Mouse (Mus musculus): Measurements from ENCODE around the gene Atg3.

Gene Atg3

DNA sequence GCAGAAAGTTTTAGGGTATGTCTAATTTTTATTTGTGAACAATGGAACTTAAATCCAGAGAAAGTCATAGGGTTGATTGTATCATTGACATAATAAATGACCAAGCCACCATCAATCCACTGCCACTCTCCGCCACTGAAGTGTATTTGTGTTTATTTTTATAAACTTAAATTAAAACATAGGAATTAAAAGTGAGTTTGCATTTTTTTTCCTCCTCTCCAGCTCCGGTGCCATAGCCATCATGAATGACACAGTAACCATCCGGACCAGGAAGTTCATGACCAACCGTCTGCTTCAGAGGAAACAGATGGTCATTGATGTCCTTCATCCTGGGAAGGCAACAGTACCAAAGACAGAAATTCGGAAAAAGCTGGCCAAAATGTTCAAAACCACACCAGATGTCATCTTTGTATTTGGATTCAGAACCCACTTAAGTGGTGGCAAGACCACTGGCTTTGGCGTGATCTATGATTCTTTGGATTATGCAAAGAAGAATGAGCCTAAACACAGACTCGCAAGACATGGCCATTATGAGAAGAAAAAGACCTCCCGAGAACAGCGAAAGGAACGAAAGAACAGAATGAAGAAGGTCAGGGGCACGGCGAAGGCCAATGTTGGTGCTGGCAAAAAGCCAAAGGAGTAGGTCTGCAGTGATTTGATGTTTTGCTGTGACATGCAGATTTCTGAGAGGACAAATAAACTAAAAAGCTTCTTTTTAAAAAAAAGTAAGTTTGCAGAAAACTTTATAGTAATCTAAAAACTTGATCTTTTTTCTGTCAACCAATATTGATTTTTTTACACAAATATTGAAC is 46.5 kb downstream of the Atg3 start:
- DNase-seq (ENCODE audit: low spot score) = no peak

DNA sequence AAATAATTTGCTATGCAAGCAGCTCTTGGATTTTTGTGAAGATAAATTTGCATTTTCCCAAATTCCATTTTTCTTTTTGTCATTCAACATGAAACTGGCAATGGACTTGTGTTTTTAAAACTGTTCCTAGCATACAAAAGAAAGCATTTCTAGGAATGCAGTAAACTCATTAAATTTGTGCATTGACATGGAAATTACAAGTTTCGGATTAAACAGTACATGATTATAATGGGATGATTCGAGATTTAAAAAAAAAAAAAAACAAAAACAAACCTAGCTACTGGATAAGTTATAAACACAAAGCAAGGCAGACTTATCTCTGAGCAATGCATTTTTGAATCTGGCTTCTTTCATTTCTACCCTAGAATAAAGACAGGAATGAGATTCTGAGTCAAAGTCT is 63.4 kb downstream of the Atg3 start:
- DNase-seq (ENCODE audit: low spot score) = no peak

DNA sequence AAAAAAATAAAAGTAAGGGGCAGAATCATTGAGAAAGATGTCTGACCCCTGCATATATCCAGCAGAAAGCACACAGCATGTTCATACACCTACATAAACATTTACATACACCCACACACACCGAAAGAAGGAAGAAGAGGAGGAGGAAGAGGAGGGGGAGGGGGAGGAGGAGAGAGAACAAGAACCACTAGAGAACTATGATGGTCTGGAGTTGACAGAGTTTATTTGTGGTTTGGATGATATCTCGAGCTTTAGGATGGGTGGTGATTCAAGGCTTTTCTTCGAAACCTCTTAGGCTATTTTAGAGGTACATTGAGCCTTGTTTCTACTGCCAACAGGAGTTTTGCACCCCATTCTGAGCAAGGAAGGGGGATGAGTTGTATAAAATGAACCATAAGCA is 64.2 kb downstream of the Atg3 start:
- no peak for DNase-seq (ENCODE audit: low spot score)

DNA sequence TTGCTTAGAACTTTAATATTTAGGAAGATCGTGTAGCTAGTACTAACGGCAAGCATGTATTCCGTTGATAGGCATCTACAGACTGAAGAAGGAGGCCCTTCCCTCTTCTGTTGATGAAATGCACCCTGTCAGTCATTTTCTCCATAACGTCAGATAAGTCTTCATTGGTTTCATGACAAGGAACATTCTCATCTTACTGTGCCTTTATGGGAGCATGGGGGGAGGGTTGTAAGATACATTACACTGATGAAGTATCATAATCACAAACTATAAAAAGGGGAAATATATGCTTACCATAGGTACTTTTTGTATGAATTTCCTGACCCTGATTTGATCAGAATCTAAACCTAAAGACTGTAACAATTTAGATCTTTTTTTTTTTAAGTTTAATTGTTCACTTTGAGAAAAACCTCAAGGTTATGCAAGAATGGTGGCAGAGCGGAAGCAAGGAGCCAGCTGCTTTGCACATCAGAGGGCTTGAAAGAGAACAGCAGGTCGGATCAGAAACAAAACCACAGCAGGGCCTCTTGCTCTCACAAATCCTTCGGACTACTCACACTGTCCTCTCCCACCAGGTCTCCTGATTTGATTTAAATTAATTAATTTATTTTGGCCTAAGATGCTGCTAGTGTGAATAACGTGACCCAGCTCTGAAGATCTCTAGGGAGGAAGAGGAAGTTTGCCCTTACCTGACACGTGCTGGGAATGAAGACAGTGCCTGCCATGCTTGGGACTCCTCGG is 65.2 kb downstream of the Atg3 start, which contains the start of gene Btla:
Gene Btla, plus strand, starts transcription at position 668 of the 741 bp plus-strand sequence.
- DNase-seq (ENCODE audit: low spot score) = peak; percentile 13

DNA sequence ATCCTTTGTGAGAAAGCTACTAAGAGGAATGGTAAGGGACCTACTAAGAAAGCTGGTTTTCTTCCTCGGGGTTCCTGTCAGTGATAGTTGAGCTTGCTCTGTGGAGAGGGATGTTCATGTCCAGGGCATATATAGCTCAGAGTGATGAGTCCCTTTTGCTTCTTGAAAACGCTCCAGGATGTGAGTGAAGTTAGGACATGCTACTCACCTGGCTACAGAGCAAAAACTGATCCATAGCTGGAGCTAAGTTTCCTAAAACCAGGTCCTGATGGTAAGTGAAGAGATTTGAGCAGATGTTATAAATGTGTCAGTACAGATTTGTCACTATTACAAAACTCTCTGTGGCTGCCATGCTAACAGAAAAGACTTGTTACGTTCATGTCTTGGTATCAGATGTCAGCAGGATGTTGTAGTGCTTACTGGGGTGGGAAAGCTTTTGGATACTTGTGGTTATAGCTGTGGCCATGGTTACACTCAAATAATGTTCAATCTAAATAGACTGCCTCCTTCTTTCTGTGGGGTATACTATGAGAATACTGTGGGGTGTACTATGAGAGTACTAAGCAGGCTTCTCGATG is 65.9 kb downstream of the Atg3 start:
- DNase-seq (ENCODE audit: low spot score) = no peak

DNA sequence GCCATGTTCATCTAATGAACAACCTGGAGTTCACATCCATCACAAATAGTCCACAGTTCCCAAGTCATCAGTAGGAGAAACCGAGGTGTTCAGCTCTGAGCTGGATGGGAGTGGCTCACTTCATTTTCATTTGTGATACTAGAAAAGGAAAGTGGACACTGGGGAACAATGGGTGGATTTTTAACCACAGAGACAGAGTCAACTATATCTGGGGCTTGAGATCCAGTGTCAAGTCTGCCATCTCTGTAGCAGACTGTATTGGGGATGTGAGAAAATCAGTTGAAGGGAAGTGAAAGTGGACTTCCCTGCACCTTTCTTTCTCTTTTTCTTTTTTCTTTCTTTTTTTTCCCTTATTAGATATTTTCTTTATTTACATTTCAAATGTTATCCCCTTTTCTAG is 68.4 kb downstream of the Atg3 start:
- no peak for DNase-seq (ENCODE audit: low spot score)

DNA sequence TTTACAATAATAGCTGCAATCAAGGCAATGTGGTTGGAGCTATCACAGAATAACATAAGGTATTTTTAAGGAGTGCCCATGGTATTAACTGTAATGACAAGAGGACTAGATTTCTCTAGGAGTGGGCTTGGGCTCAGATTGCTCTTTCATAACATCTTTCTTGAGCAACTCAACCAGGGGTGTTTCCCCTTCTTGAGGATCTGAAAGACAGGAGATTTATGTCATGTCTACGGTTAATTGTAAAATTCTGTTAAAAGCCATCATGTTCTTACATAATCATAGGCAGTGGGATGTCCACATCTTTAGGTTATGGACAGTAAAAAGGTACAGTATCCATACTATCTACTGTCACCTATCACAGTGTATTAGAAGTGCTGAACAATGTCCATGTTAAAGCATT is 72.7 kb downstream of the Atg3 start:
- no peak for DNase-seq (ENCODE audit: low spot score)

DNA sequence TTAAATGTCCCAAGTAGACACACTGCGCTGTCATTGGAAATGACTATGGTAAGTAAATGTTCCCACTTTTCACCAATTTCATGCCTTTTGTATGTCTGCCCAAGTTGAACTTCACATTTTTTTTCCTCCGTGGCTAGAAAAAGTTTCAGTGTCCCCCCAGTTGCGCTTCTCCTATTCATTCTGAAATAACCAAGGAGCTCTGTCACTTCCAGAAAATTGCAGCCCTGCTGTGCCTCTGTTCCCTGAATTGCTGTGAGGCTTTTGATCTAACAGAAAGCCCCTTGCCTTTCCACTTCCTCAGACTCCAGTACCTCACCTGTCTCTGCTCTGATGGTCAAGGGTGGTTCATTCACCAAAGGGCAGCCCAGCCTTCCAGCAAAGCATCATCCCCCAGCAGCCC is 74.4 kb downstream of the Atg3 start:
- DNase-seq (ENCODE audit: low spot score) = no peak

Measured in spleen, adult 12 weeks (tissue).